Mouse (Mus musculus) Patski (cell line): ENCODE results near the gene Krt20. TPM values are rescaled to one million over a fixed set of nuclear protein-coding genes. Genes with fewer than 3 reads are reported as not detected.

Experiments used
- ATAC-seq: fragments of 100-300 bp; one replicate; pipeline ENCODE4 v1.8.0; 2021
- CTCF ChIA-PET: fragments of 350-600 bp; sonication (Branson Sonifier 250); formaldehyde crosslinking; loops from one replicate; lab custom pipeline; 2022; ENCODE audit warnings: inconsistent platforms; lab: Charles Lee
- POLR2A ChIA-PET: fragments of 350-600 bp; sonication (Branson Sonifier 250); formaldehyde crosslinking; loops from one replicate; lab custom pipeline; 2022; ENCODE audit warnings: antibody characterized with exemption, inconsistent platforms; lab: Charles Lee
- DNase-seq: peaks from one replicate; pipeline ENCODE4 v3.0.0-alpha.2; 2011; ENCODE audit warnings: low read depth, low spot score
- H3K27me3 ChIP-seq: fragments of 371-371 bp; one replicate; pipeline ENCODE4 v1.5.1; 2021
- CTCF ChIP-seq: fragments of 100-300 bp; IDR thresholded peaks from one replicate; pipeline ENCODE4 v1.5.1; 2021
- in situ Hi-C: fragments of 300-500 bp; cut with MboI; formaldehyde crosslinking; loops from 3 replicates; pipeline ENCODE4 v1.11.1; 2018; ENCODE audit warnings: low pct_unique_long_range_greater_than_20kb, mixed read lengths
- polyA plus RNA-seq: library from polyadenylated mRNA; unstranded; gene quantifications from one replicate; pipeline ENCODE4 v1.2.3, GENCODE M21; 2021

Gene Krt20
- polyA plus RNA-seq, 1 experiment from 2014 or later, result not detected

DNA sequence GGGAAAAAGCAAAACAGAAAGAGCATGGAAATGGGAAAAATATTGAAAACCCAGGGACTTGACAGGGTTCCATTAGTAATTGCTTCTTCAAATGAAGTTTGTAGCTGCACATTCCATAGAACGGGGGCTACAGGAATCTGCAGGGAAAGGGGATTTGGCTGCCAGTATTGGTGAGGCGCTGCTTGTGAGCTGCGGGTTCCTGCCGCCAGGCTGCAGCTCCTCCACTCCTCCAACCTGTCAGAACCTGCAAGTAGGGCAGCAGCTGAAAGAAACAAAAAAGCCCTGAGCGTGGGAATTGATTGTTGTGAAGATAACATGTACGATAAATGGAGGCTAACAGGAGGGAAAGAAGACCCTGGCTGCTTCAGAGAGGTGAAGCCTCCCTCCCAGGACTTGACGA is 47.1 kb downstream of the Krt20 start:
- CTCF ChIA-PET, result interaction anchor here (2.0 kb wide), 1 partner anchor 15 kb away, joined by 5 read pairs; no protein-coding TSS in a partner anchor
- POLR2A ChIA-PET, result interaction anchor here (1.0 kb wide), 1 partner anchor 10 kb away, joined by 4 read pairs; no protein-coding TSS in a partner anchor
- ATAC-seq (no peak), DNase-seq (no peak)
- in situ Hi-C loops, result no loop called here
- TF ChIP-seq CTCF, result no peak
- no peaks in the 10 kb centered on the region for H3K27me3 ChIP-seq

DNA sequence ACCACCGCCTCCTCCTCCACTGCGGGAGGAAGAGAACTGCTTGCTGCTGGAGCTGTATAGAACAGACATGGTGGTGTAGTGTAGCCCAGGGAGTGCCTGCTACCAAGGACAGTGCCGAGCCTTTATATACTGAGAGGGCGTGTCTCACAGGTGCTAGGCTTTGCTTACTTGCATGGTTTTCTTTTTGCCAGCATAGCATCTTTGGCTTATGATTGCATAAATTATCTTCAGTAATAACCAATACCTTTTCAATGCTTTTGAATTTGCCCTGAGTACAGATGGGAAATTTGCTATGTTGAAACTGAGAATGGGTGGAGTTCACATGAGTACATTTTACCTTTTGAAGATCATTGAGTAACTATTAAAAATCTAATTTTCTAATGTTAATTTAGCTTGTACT is 48.7 kb downstream of the Krt20 start, which contains the start of gene Krt10:
Krt10 (minus strand) TSS at position 101 of the 400 bp plus-strand sequence.
- no peak for ATAC-seq
- in situ Hi-C loops, result loop anchor here (10.0 kb wide), 1 partner anchor 186 kb away; no protein-coding TSS in a partner anchor

DNA sequence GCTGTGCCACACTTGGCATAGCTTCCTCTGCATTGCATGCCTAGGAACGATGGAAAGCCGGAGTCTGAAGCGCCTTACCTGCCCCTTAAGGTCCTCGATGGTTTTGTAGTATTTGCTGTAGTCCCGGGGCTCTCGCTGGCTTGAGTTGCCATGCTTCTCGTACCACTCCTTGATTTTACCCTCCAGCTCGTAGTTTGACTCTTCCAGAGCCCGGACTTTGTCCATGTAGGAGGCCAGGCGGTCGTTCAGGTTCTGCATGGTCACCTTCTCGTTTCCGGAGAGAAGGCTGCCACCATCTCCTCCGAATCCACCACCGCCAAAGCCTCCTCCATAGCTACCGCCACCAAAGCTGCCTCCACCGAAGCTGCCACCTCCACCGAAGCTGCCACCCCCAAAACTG is 49.3 kb downstream of the Krt20 start:
- no peak for DNase-seq
- H3K27me3 ChIP-seq, result no peaks in the 10 kb centered on the region
- ChIA-PET POLR2A (no interaction called here), CTCF (interaction anchor here (1.4 kb wide), 1 partner anchor 617 kb away, joined by 3 read pairs; no protein-coding TSS in a partner anchor)
- in situ Hi-C loops, result loop anchor here (10.0 kb wide), 1 partner anchor 186 kb away; no protein-coding TSS in a partner anchor
- TF ChIP-seq CTCF, result no peak
- ATAC-seq, result no peak

More for the DNA sequence above, 48.7 kb downstream of the Krt20 start, which contains the start of gene Krt10:
- CTCF ChIA-PET, result interaction anchor here (1.4 kb wide), 1 partner anchor 616 kb away, joined by 3 read pairs; no protein-coding TSS in a partner anchor
- DNase-seq, result no peak
- no peaks in the 10 kb centered on the region for H3K27me3 ChIP-seq
- POLR2A ChIA-PET, result no interaction called here
- no peak for TF ChIP-seq CTCF

DNA sequence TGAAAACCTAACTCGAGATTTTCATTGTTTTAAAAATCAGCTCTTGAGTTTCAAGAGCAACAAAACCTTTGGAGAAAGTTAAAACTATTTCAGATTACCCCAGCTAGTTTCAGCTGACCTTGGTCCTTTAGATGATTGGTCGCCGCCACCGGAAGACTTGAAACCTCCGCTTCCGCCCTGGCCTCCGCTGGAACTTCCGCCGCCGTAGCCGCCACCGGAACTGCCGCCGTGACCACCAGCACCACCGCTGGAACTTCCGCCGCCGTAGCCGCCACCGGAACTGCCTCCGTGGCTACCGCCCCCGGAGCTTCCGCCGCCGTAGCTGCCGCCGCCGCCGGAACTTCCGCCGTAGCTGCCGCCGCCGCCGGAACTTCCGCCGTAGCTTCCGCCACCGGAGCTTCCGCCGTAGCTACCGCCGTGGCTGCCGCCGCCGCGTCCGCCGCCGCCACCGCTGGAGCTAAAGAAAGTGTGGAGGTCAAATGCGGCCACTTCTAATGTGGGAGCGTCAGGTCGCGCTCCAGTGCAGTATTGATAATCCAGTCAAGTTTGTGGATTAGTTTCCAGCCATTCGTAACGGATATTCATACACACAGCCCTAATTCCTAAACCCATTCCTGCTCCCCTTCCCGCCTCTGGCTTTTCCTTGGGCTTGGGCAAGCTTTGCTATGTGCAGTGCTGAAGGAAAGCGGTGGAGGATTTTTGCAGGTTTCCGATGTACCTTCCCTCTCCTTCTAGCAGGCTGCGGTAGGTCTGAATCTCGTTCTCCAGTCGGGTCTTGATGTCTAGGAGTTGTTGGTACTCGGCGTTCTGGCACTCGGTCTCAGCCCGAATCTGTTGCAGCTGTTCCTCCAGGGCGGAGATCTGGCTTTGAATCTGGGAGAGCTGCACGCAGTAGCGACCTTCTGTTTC is 51.9 kb downstream of the Krt20 start:
- ATAC-seq (peak; percentile 80), DNase-seq (no peak)
- in situ Hi-C loops, result loop anchor here (10.0 kb wide), 1 partner anchor 189 kb away; no protein-coding TSS in a partner anchor
- ChIA-PET CTCF (interaction anchor here (0.7 to 1.7 kb wide), 7 partner anchors 17 to 912 kb away, joined by 3 to 5 read pairs (median 3); no protein-coding TSS in a partner anchor), POLR2A (no interaction called here)
- TF ChIP-seq CTCF, result no peak
- H3K27me3 ChIP-seq, result no peaks in the 10 kb centered on the region

DNA sequence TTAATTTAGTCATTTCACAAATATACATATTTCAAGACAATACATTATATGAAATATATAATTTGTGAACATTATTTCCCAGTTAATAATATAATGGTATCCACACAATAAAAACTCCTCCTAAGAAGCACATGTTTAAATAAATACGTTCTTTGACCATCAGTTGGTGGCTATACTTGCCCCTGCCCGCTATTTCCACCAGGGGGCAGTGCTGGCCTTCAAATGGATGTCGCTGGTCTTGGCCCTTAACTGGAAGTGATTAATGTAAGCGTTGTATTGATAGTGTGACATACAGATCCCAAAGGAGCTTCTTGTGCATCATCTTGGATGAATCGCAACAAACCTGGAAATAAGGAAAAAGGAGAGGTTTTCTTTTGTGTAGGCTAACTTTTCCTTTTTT is 58.4 kb downstream of the Krt20 start:
- POLR2A ChIA-PET, result no interaction called here

More for the DNA sequence above, 58.4 kb downstream of the Krt20 start:
- H3K27me3 ChIP-seq, result peaks cover 16% of the 10 kb centered on the region
- in situ Hi-C loops, result loop anchor here (5.0 to 10.0 kb wide), 2 partner anchors 33 to 625 kb away; no protein-coding TSS in a partner anchor
- no peak for DNase-seq
- peak; percentile 97 for TF ChIP-seq CTCF
- CTCF ChIA-PET, result interaction anchor here (2.0 kb wide), 1 partner anchor 85 kb away, joined by 13 read pairs; no protein-coding TSS in a partner anchor
- no peak for ATAC-seq

Other genes starting within 250 kb of the Krt20 start
- 135 TPM for gene Smarce1, start 207.1 kb downstream of the Krt20 start, polyA plus RNA-seq
- 0.14 TPM for gene Krt222, start 194.1 kb downstream of the Krt20 start, polyA plus RNA-seq
- gene Krt24, start 152.9 kb downstream of the Krt20 start, polyA plus RNA-seq, result not detected
- not detected for gene Krt25, start 115.2 kb downstream of the Krt20 start, polyA plus RNA-seq
- not detected for gene Krt26, start 100.2 kb downstream of the Krt20 start, polyA plus RNA-seq
- gene Krt27, start 87.0 kb downstream of the Krt20 start, polyA plus RNA-seq, result not detected
- gene Krt28, start 63.2 kb downstream of the Krt20 start, polyA plus RNA-seq, result not detected
- gene Krt10, start 48.8 kb downstream of the Krt20 start, polyA plus RNA-seq, result 7.2 TPM
- not detected for gene Krt12, start 15.9 kb downstream of the Krt20 start, polyA plus RNA-seq
- 0.09 TPM for gene Krt23, start 55.0 kb upstream of the Krt20 start, polyA plus RNA-seq
- gene Krt39, start 83.2 kb upstream of the Krt20 start, polyA plus RNA-seq, result 0.08 TPM
- gene Krt40, start 105.0 kb upstream of the Krt20 start, polyA plus RNA-seq, result not detected
- gene Krtap3-3, start 112.7 kb upstream of the Krt20 start, polyA plus RNA-seq, result not detected
- gene Krtap3-2, start 118.7 kb upstream of the Krt20 start, polyA plus RNA-seq, result not detected
- not detected for gene Gm11939, start 121.3 kb upstream of the Krt20 start, polyA plus RNA-seq
- not detected for gene Krtap3-1, start 128.5 kb upstream of the Krt20 start, polyA plus RNA-seq
- not detected for gene Krtap1-5, start 142.9 kb upstream of the Krt20 start, polyA plus RNA-seq
- gene Krtap1-4, start 145.5 kb upstream of the Krt20 start, polyA plus RNA-seq, result not detected
- not detected for gene Krtap1-3, start 153.2 kb upstream of the Krt20 start, polyA plus RNA-seq
- not detected for gene Krtap9-3, start 160.0 kb upstream of the Krt20 start, polyA plus RNA-seq
- not detected for gene Gm11938, start 165.2 kb upstream of the Krt20 start, polyA plus RNA-seq
- gene Gm11937, start 172.0 kb upstream of the Krt20 start, polyA plus RNA-seq, result not detected
- not detected for gene Krtap2-4, start 176.7 kb upstream of the Krt20 start, polyA plus RNA-seq
- not detected for gene Gm11562, start 182.3 kb upstream of the Krt20 start, polyA plus RNA-seq
- gene Krtap4-1, start 190.1 kb upstream of the Krt20 start, polyA plus RNA-seq, result not detected
- not detected for gene Krtap4-2, start 196.9 kb upstream of the Krt20 start, polyA plus RNA-seq
- not detected for gene Krtap4-7, start 205.9 kb upstream of the Krt20 start, polyA plus RNA-seq
- not detected for gene Gm11555, start 212.1 kb upstream of the Krt20 start, polyA plus RNA-seq
- not detected for gene Gm11563, start 220.8 kb upstream of the Krt20 start, polyA plus RNA-seq
- gene Krtap4-6, start 227.8 kb upstream of the Krt20 start, polyA plus RNA-seq, result not detected